In the genomic region with DNA sequence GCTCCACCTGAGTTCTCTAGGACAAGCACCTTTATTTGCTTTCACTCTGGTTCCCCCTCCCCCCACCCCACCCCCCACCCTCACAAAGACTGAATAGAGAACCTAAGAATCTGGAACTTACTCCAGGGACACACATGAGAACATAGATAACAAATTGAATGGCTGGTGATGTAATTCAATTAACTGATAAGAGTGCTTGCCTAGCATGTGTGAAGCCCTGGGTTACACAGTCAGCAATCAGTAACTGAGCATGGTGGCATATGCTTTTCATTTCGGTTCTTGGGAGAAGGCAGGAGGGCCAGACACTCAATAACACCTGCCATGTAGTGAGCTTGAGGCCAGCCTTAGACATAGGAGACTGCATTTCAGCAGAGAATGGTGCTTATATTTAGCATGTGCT, we compare ENCODE assay signal across 7 mouse cellular contexts. TPM values are rescaled to one million over a fixed set of nuclear protein-coding genes. Genes with fewer than 3 reads are reported as not detected.
DNase-seq lines count a peak whose midpoint lies in the region; ATAC-seq and TF ChIP-seq lines count a peak whose summit lies in the region.

No protein-coding gene starts in this region.

- peak in 1 of 2 experiments; percentile 49; a peak in 2 of 4 replicates for TF ChIP-seq EP300 in MEL (IDR thresholded peaks at IDR 0.05; ENCODE audit: low read depth in 1 of 2, low read length in 2 of 2)
- no peak for TF ChIP-seq EP300 in liver, embryonic 14.5 days (IDR thresholded peaks at IDR 0.05; ENCODE audit: low read depth)

- no peaks in the 10 kb centered on the region for H3K9me3 ChIP-seq in hindbrain, embryonic 13.5 days
- H3K9me3 ChIP-seq in hindbrain, postnatal 0 days (ENCODE audit: low read length): no peaks in the 10 kb centered on the region
- no peaks in the 10 kb centered on the region for H3K9me3 ChIP-seq in MEL (replicated peaks; ENCODE audit: insufficient read depth, low read length)
- H3K9me3 ChIP-seq in embryonic facial prominence, embryonic 13.5 days: no peaks in the 10 kb centered on the region
- no peaks in the 10 kb centered on the region for H3K9me3 ChIP-seq in liver, embryonic 14.5 days (ENCODE audit: control insufficient read depth, low read length)

- H3K36me3 ChIP-seq in hindbrain, embryonic 13.5 days: peaks cover 5% of the 10 kb centered on the region; the same call in 1 of the 2 replicates
- H3K36me3 ChIP-seq in hindbrain, postnatal 0 days (ENCODE audit: insufficient read depth, low read length): no peaks in the 10 kb centered on the region
- peaks cover 0 to 16% of the 10 kb centered on the region in 2 experiments; a peak in 2 of 4 replicates for H3K36me3 ChIP-seq in MEL (ENCODE audit: control insufficient read depth in 1 of 2, insufficient read depth in 2 of 2, low read length in 2 of 2)
- H3K36me3 ChIP-seq in embryonic facial prominence, embryonic 13.5 days: peaks cover 6% of the 10 kb centered on the region; the same call in 1 of the 2 replicates
- H3K36me3 ChIP-seq in liver, embryonic 14.5 days (replicated peaks; ENCODE audit: control insufficient read depth, insufficient read depth, low read depth): no peaks in the 10 kb centered on the region

- H3K79me2 ChIP-seq in MEL (ENCODE audit: control insufficient read depth, insufficient read depth, low read length, poor library complexity): peaks cover 2% of the 10 kb centered on the region; the same call in 1 of the 2 replicates

- ATAC-seq in hindbrain, embryonic 13.5 days (ENCODE audit: low FRiP score): no peak
- no peak for ATAC-seq in hindbrain, postnatal 0 days
- ATAC-seq in embryonic facial prominence, embryonic 13.5 days (ENCODE audit: insufficient number of reproducible peaks, insufficient read depth, low FRiP score, low TSS enrichment, low read depth): no peak
- ATAC-seq in liver, embryonic 14.5 days (ENCODE audit: insufficient read depth): no peak

- TF ChIP-seq POLR2A in MEL (IDR thresholded peaks at IDR 0.05; ENCODE audit: control insufficient read depth in 1 of 2, insufficient read depth in 1 of 2, low read depth in 1 of 2, low read length in 2 of 2, poor library complexity in 1 of 2): no peak

- peaks cover 16% of the 10 kb centered on the region for H3K4me1 ChIP-seq in hindbrain, embryonic 13.5 days (replicated peaks)
- no peaks in the 10 kb centered on the region for H3K4me1 ChIP-seq in hindbrain, postnatal 0 days (ENCODE audit: insufficient read depth, low read length)
- peaks cover 2 to 12% of the 10 kb centered on the region in 2 experiments; a peak in 3 of 4 replicates for H3K4me1 ChIP-seq in MEL (ENCODE audit: control insufficient read depth in 1 of 2, insufficient read depth in 2 of 2, low read length in 2 of 2)
- peaks cover 12% of the 10 kb centered on the region for H3K4me1 ChIP-seq in embryonic facial prominence, embryonic 13.5 days
- H3K4me1 ChIP-seq in liver, embryonic 14.5 days (replicated peaks; ENCODE audit: control insufficient read depth in 2 of 2, insufficient read depth in 2 of 2, low read length in 1 of 2): peaks cover 17% of the 10 kb centered on the region in 2 experiments

- H3K4me3 ChIP-seq in hindbrain, embryonic 13.5 days: no peak overlapping the region
- no peak overlapping the region for H3K4me3 ChIP-seq in hindbrain, postnatal 0 days (ENCODE audit: low read length)
- H3K4me3 ChIP-seq in MEL (ENCODE audit: control insufficient read depth in 1 of 2, insufficient read depth in 1 of 2, low read depth in 2 of 2, low read length in 2 of 2): peak overlapping the region in 1 of 2 experiments; percentile 75; a peak in 1 of 4 replicates
- H3K4me3 ChIP-seq in embryonic facial prominence, embryonic 13.5 days: peak overlapping the region; percentile 63; the same call in 1 of the 2 replicates
- H3K4me3 ChIP-seq in liver, embryonic 14.5 days (ENCODE audit: insufficient read depth in 1 of 2, low read depth in 2 of 2, low read length in 2 of 2): peak overlapping the region; percentile 15 to 77; a peak in 3 of 4 replicates

- TF ChIP-seq RAD21 in MEL (IDR thresholded peaks at IDR 0.05; ENCODE audit: low read depth, low read length): no peak

- DNase-seq in hindbrain, postnatal 0 days (ENCODE audit: low spot score): no peak
- peak; percentile 61 for DNase-seq in MEL (ENCODE audit: low read depth, low spot score)
- DNase-seq in liver, embryonic 14.5 days (ENCODE audit: low read depth in 3 of 3, low spot score in 3 of 3): peak in 2 of 3 experiments; percentile 36
- no peak for DNase-seq in urinary bladder, postnatal 14 days (ENCODE audit: low spot score)
- DNase-seq in natural killer cell, adult 2 months (ENCODE audit: low spot score in 2 of 2): no peak

- no peaks in the 10 kb centered on the region for H3K27me3 ChIP-seq in hindbrain, embryonic 13.5 days
- no peaks in the 10 kb centered on the region for H3K27me3 ChIP-seq in hindbrain, postnatal 0 days (ENCODE audit: insufficient read depth, low read length)
- H3K27me3 ChIP-seq in MEL (ENCODE audit: control insufficient read depth in 1 of 2, insufficient read depth in 2 of 2, low read length in 2 of 2): no peaks in the 10 kb centered on the region
- H3K27me3 ChIP-seq in embryonic facial prominence, embryonic 13.5 days: no peaks in the 10 kb centered on the region
- no peaks in the 10 kb centered on the region for H3K27me3 ChIP-seq in liver, embryonic 14.5 days (ENCODE audit: control insufficient read depth, insufficient read depth, low read length)

- no peak for TF ChIP-seq CTCF in hindbrain, postnatal 0 days (IDR thresholded peaks at IDR 0.05; ENCODE audit: low read depth)
- TF ChIP-seq CTCF in MEL (IDR thresholded peaks at IDR 0.05 in 2 of 3, conservative IDR thresholded peaks at IDR 0.05 in 1 of 3; ENCODE audit: control insufficient read depth in 1 of 3, insufficient read depth in 1 of 3, low read depth in 2 of 3, low read length in 3 of 3, poor library complexity in 1 of 3, severe bottlenecking in 1 of 3): no peak
- TF ChIP-seq CTCF in liver, embryonic 14.5 days (IDR thresholded peaks at IDR 0.05; ENCODE audit: low read depth): no peak

- 73% methylated on average over 1 of the region's 1 CpGs for WGBS in hindbrain, embryonic 13.5 days
- WGBS in hindbrain, postnatal 0 days: 64% methylated on average over 1 of the region's 1 CpGs
- 49% methylated on average over 1 of the region's 1 CpGs for WGBS in embryonic facial prominence, embryonic 13.5 days
- 30% methylated on average over 1 of the region's 1 CpGs for WGBS in liver, embryonic 14.5 days (ENCODE audit: insufficient replicate concordance)

- H3K4me2 ChIP-seq in hindbrain, embryonic 13.5 days: peak overlapping the region; percentile 66; the same call in 1 of the 2 replicates
- H3K4me2 ChIP-seq in hindbrain, postnatal 0 days (ENCODE audit: low read depth, low read length): no peak overlapping the region
- peak overlapping the region; percentile 70; the same call in 1 of the 2 replicates for H3K4me2 ChIP-seq in embryonic facial prominence, embryonic 13.5 days
- H3K4me2 ChIP-seq in liver, embryonic 14.5 days (ENCODE audit: low read depth): peak overlapping the region; percentile 73

- no peak overlapping the region for H3K27ac ChIP-seq in hindbrain, embryonic 13.5 days
- H3K27ac ChIP-seq in hindbrain, postnatal 0 days: no peak overlapping the region
- H3K27ac ChIP-seq in MEL (ENCODE audit: control insufficient read depth, low read depth, low read length): peak overlapping the region; percentile 41
- no peak overlapping the region for H3K27ac ChIP-seq in embryonic facial prominence, embryonic 13.5 days
- peak overlapping the region; percentile 65 for H3K27ac ChIP-seq in liver, embryonic 14.5 days

- no peak overlapping the region for H3K9ac ChIP-seq in hindbrain, embryonic 13.5 days
- no peak overlapping the region for H3K9ac ChIP-seq in hindbrain, postnatal 0 days (replicated peaks; ENCODE audit: low read length)
- peak overlapping the region; percentile 23; the same call in 1 of the 2 replicates for H3K9ac ChIP-seq in MEL (ENCODE audit: control insufficient read depth, low read depth, low read length, poor library complexity, severe bottlenecking)
- no peak overlapping the region for H3K9ac ChIP-seq in embryonic facial prominence, embryonic 13.5 days
- H3K9ac ChIP-seq in liver, embryonic 14.5 days (replicated peaks): peak overlapping the region; percentile 62

TF ChIP-seq in MEL, 35 proteins besides CTCF, POLR2A, EP300 and RAD21 (continues in another document):
- no peak for TF ChIP-seq ZNF384 (IDR thresholded peaks at IDR 0.05; ENCODE audit: low read depth, low read length)
- TF ChIP-seq MYB (IDR thresholded peaks at IDR 0.05; ENCODE audit: low read depth, low read length): no peak
- TF ChIP-seq CHD2 (IDR thresholded peaks at IDR 0.05; ENCODE audit: low read length): no peak; the same call in 1 of the 2 replicates
- no peak for TF ChIP-seq MAX (IDR thresholded peaks at IDR 0.05; ENCODE audit: low read length)
- TF ChIP-seq MAFK (IDR thresholded peaks at IDR 0.05; ENCODE audit: borderline replicate concordance, low read depth, low read length): no peak
- TF ChIP-seq CHD1 (IDR thresholded peaks at IDR 0.05; ENCODE audit: low read depth, low read length): no peak
- TF ChIP-seq ZC3H11A (IDR thresholded peaks at IDR 0.05; ENCODE audit: low read depth, low read length): no peak

RNA-seq across cellular contexts. Expression of gene Tfb1m, which starts 1.3 kb away (rescaled TPM):
- 14.0 and 14.5 TPM in 2 replicates for polyA plus RNA-seq in hindbrain, embryonic 13.5 days (2015; fragmentation: Nextera tagmentation; extraction: Ambion mirVana)
- total RNA-seq in hindbrain, postnatal 0 days (2014; rRNA removed): 10.9 and 18.5 TPM in 2 replicates
- polyA plus RNA-seq in hindbrain, postnatal 0 days (2015; fragmentation: Nextera tagmentation; extraction: Ambion mirVana): 7.9 and 9.2 TPM in 2 replicates
- 9.2 and 9.7 TPM in 2 replicates for total RNA-seq in MEL (2012; rRNA removed)
- 10 to 100 TPM in 1 of 2 experiments, not detected in 1; 13.6 TPM for polyA plus RNA-seq in MEL (2012; ENCODE audit: insufficient read depth in 1 of 2, insufficient read length in 2 of 2, low read depth in 1 of 2, low replicate concordance in 2 of 2, missing spikeins in 1 of 2)
- 14.1 and 16.2 TPM in 2 replicates for polyA plus RNA-seq in embryonic facial prominence, embryonic 13.5 days (2015; fragmentation: Nextera tagmentation; extraction: Ambion mirVana)
- 6.7 and 9.8 TPM in 2 replicates for polyA plus RNA-seq in liver, embryonic 14.5 days (2012; rRNA removed)
- polyA plus RNA-seq in liver, embryonic 14.5 days (2014; fragmentation: Nextera tagmentation; extraction: Ambion mirVana): 12.9 and 13.4 TPM in 2 replicates

RNA-seq across cellular contexts. Expression of gene Cldn20, which starts 23.9 kb away (rescaled TPM):
- polyA plus RNA-seq in hindbrain, embryonic 13.5 days (2015; fragmentation: Nextera tagmentation; extraction: Ambion mirVana): 0.27 and 0.53 TPM in 2 replicates
- 0.37 and 8.1 TPM in 2 replicates for total RNA-seq in hindbrain, postnatal 0 days (2014; rRNA removed)
- polyA plus RNA-seq in hindbrain, postnatal 0 days (2015; fragmentation: Nextera tagmentation; extraction: Ambion mirVana): 0.29 and 0.46 TPM in 2 replicates
- 0.31 TPM in 1 of 2 replicates, not detected in the other for total RNA-seq in MEL (2012; rRNA removed)
- under 1 TPM in 1 of 2 experiments, not detected in 1; 0.52 TPM for polyA plus RNA-seq in MEL (2012; ENCODE audit: insufficient read depth in 1 of 2, insufficient read length in 2 of 2, low read depth in 1 of 2, low replicate concordance in 2 of 2, missing spikeins in 1 of 2)
- 0.67 and 0.87 TPM in 2 replicates for polyA plus RNA-seq in embryonic facial prominence, embryonic 13.5 days (2015; fragmentation: Nextera tagmentation; extraction: Ambion mirVana)
- polyA plus RNA-seq in liver, embryonic 14.5 days (2012; rRNA removed): 0.09 and 0.13 TPM in 2 replicates
- 0.61 TPM in 1 of 2 replicates, not detected in the other for polyA plus RNA-seq in liver, embryonic 14.5 days (2014; fragmentation: Nextera tagmentation; extraction: Ambion mirVana)

Comparison
In these comparisons a context has a peak if more than half of its experiments do, and no peak if none do; other contexts are left out.
1. H3K27ac ChIP-seq: peak in MEL (single experiment) and liver, embryonic 14.5 days (single experiment); none in hindbrain, embryonic 13.5 days (single experiment), hindbrain, postnatal 0 days (single experiment) and embryonic facial prominence, embryonic 13.5 days (single experiment).
2. H3K4me3 ChIP-seq: peak in embryonic facial prominence, embryonic 13.5 days (single experiment) and liver, embryonic 14.5 days (2 of 2); none in hindbrain, embryonic 13.5 days (single experiment) and hindbrain, postnatal 0 days (single experiment).
3. H3K9ac ChIP-seq: peak in MEL (single experiment) and liver, embryonic 14.5 days (single experiment); none in hindbrain, embryonic 13.5 days (single experiment), hindbrain, postnatal 0 days (single experiment) and embryonic facial prominence, embryonic 13.5 days (single experiment).
4. DNase-seq: peak in MEL (single experiment) and liver, embryonic 14.5 days (2 of 3); none in hindbrain, postnatal 0 days (single experiment), urinary bladder, postnatal 14 days (single experiment) and natural killer cell, adult 2 months (0 of 2).